Mouse (Mus musculus) frontal cortex, postnatal 25 days (tissue): ENCODE data around the gene Slc25a41.
"Not testable (repeated sequence)": the region's sequence is repeated elsewhere in the genome, so short reads cannot be mapped to it uniquely, and the experiment has no call there.

Experiments
- DNase-seq, 2 experiments: peaks; one replicate each; pipeline ENCODE4 v3.0.0; 2022; ENCODE audit warnings: low spot score in 2 of 2

The Slc25a41 gene

GRCm38 (mm10) chr17:57041554-57041953 lies at the start of gene Slc25a41:
Slc25a41 (minus strand) TSS chr17:57041654.
- DNase-seq, result no peak

- DNase-seq, result peak; percentile 72 to 82
Measured at GRCm38 (mm10) chr17:57087049-57087832, 45.8 kb upstream of the Slc25a41 start, which contains the start of gene Tubb4a. Tubb4a (minus strand) TSS chr17:57087782.

DNA sequence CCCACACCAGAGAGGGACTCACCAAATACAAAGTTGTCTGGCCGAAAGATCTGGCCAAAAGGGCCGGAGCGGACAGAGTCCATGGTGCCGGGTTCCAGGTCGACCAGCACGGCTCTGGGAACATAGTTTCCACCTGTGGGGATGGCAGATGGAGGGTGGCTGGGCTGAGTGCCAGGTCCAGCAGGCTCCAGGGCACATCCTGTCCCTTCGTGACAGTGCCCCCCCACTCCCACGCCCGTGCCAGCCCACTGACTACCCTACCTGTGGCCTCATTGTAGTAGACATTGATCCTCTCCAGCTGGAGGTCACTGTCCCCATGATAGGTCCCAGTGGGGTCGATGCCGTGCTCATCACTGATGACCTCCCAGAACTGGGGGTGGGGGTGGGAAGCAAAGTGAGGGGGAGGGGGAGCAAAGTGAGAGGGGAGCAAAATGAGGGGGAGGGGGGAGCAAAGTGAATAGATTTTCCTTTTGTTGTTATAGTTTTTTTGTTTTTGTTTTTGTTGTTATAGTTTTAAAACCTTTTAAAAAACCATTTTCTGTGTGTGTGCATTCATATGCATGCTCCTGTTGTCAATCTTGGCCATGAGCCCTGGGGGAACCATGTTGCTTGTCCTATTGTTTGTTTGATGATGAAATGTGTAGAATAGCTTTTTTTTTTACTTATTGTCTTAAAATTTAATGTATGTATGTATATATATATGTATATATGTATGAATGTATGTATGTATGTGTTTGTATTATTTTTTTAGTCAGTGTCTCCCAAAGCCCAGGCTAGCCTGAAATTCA lies 44.7 kb upstream of the Slc25a41 start:
- DNase-seq, result peak in 1 of 2 experiments; percentile 11

GRCm38 (mm10) chr17:57082481-57082880 lies 41.0 kb upstream of the Slc25a41 start:
- no peak for DNase-seq

DNA sequence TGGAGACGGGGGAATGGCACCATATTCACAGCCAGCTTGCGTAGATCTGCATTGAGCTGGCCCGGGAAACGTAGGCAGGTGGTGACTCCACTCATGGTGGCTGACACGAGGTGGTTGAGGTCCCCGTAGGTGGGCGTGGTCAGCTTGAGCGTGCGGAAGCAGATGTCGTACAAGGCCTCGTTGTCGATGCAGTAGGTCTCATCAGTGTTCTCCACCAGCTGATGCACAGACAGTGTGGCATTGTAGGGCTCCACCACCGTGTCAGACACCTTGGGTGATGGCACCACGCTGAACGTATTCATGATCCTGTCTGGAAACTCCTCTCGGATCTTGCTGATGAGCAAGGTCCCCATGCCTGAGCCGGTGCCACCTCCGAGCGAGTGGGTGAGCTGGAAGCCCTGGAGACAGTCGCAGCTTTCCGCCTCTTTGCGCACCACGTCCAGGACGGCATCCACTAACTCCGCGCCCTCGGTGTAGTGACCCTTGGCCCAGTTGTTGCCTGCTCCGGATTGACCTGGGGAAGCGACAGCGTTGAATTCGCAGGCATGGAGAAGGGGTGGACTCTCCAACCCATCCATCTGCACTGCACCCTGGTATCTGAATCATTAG lies 39.9 kb upstream of the Slc25a41 start:
- DNase-seq, result peak in 1 of 2 experiments; percentile 17

GRCm38 (mm10) chr17:57079919-57080318 lies 38.5 kb upstream of the Slc25a41 start:
- no peak for DNase-seq

DNA sequence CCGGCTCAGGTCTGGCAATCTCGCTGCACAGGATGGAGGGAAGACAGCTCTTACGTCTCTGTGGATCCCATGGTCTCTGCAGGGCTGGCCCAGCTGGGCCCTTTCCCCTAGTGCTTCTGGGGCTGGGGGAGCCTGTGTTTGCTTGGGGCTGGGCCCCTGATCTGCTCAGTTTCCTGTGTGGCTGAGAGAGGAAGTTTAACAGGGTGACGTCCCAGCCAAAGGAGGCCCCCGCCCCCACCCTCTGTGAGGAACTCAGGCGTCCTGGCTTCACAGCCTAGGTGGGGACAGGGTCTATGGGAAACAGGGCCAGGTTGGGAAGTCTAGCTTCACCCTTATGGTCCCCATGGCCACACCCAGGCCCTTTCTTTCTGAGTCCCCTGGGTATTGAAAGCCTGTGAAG lies 36.9 kb upstream of the Slc25a41 start, which contains the start of gene Dennd1c:
Gene Dennd1c, minus strand, starts transcription at position 179 of the 400 bp plus-strand sequence.
- no peak for DNase-seq

DNA sequence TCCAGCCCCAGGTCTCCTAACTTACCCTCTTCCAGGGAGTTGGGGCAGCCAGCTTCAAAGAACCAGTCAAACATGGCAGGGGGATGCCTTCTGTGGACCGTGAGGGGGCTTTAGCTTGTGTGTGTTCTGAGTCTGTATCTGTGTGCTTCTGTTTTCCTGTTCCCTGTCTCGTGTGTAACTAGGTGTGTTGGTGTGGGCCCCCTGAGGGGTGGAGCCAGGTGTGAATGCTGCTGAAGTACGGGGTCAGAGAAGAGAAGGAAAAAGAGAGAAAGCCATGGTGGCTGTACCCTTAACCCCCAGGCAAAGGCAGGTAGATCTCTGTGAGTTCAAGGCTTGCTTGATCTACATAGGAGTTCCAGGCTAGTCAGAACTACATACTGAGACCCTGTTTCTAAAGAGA lies 35.5 kb upstream of the Slc25a41 start:
- no peak for DNase-seq

GRCm38 (mm10) chr17:57070699-57071098 lies 29.2 kb upstream of the Slc25a41 start:
- DNase-seq, result no peak

DNA sequence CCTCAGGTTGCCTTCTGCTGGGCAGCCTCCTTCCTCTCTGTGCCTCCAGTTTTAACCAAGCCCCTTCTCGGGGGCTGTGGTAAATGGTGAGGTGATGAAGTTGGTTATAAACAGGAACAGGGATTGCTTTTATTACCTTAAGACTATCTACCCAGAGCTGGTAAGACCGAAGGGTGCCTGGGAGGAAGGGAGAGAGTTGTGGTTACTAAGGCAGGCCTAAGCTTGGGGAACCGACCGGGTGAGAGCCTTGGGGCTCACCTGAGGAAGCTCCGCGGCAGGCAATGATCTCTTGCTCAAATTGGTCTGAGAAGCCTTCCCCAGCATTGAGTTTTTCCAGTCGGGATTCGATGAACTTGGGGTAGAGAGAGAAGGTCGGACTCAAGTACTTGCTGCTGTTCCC lies 28.8 kb upstream of the Slc25a41 start:
- DNase-seq, result no peak

- no peak for DNase-seq
Measured at GRCm38 (mm10) chr17:57066908-57067307, 25.5 kb upstream of the Slc25a41 start.

DNA sequence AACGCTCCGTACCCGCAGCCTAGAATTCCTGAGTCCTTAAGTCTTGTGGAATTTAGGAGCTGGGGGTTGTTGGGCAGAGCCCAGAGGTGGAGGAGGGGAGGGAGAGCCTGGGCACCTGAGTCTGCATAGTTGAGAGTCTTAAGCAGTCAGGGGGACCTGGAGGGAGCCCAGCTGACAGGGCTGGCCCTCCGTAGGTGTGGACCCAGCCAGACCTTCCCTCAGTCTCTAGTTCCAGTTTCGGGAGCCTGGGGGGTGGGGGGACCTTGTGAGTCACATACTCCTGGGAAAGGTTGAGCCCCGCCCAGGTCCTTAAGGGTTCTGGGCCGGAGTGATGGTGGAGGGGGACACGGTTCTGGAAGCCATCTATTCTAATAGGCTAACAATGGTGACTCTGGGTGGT lies 21.6 kb upstream of the Slc25a41 start:
- DNase-seq, result no peak

DNA sequence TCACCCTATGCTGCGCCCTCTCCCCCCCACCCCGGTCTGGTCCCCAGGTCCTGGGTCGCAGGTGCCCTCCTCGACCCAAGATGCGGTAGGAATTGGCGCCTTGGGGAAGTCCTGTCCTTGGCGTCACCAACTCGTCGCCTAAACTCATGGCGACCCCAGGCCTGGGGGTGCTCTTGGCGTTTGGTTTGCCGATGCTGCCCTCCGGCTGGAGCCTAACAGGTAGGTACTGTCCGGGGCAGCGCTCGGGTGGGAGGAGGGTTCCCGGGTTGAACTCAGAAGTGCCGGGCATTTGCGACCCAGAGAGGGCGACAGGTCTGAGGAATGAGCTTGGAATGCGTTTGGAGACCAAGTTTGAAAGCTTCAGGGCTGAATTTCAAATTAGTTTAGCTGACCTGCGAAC lies 21.1 kb upstream of the Slc25a41 start:
- no peak for DNase-seq

DNA sequence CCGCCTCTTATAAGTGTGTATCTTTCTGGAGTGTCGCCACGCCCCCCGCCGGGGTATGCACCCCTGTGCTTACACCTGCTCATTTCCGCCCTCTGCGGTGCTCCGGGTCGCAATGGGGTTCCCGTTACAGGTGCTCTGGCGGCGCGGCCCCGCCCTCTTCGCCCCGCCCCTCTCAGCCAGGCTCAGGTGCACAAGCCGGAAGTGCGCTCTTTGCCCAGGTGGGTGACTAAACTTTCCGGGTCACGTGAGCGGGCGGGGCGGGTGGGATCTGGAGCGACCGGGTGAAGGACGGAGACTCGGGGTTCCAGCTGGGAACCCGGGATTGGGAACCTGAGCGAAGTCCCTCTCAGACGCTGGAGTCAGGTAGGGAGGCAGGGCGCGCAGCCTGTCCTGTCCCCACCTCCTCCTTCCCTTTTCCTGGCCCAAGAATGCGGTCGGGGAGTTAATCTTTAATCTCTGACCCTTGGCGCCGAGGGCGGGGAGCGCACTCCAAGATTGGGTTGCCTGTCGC lies 20.6 kb upstream of the Slc25a41 start:
- DNase-seq, result no peak

- no peak for DNase-seq
Measured at GRCm38 (mm10) chr17:57061069-57061468, 19.6 kb upstream of the Slc25a41 start.

DNA sequence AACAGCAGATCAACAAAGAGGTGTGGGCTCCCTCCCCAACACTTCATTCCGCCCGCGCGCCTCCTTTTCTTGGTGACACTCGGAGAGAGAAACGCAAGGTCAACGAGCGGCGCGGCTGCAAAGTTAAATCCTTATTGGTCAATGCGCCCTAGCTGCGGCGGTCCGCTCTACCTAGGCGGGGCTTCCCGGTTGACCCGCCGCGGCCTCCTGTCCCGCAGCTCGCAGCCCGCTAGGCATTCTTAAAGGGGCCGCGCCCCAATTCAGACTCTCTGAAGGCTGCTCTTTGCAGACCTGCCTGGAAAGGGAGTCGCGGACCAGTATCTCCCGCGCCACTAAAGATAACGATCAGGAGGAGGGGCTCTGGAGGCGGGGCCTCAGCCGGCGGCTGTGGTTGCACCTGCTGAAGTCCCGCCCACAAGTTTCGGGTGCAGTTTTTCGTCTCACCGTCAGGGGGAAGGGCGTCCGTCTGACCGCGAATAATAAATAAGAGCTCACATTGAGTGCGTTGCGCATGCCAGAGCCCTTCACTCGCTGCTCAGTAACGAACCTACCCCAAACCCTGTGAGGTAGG lies 18.9 kb upstream of the Slc25a41 start:
- DNase-seq, result peak; percentile 91 to 92

GRCm38 (mm10) chr17:57059486-57059977 lies 18.1 kb upstream of the Slc25a41 start, which contains the start of gene Slc25a23:
Slc25a23 (minus strand) TSS chr17:57059863.
- DNase-seq, result peak; percentile 46 to 56

DNA sequence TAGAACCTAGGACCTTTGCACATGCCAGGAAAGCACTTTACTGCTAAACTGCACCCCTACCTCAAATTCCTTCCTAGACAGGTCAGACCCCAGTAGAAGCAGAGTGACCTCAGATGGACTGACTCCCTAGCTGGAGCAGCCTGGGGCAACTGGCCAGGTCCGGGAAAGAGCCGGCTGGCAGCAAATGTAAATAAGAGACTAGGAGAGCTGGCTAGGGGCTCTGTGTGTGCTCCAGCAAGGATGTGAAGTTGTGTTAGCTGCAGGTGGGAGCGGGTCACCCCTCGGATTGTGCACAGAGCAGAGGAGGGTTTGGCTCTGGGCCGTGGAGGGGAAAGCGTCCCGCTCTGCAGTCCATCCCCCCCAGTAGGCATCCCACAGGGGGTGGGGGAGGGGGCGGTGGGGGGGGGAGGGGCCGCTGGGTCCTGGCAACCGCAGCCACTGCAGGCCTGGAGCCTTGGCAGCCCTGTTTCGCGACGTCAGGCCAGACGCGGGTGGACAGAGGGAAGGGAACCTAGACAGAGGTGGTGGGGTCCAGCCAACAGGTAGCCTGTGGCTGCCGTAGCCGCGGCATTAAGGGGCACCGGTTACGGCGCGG lies 17.5 kb upstream of the Slc25a41 start, which contains the start of gene Crb3:
Gene Crb3, plus strand, starts transcription at position 215 of the 595 bp plus-strand sequence.
- DNase-seq, result no peak

DNA sequence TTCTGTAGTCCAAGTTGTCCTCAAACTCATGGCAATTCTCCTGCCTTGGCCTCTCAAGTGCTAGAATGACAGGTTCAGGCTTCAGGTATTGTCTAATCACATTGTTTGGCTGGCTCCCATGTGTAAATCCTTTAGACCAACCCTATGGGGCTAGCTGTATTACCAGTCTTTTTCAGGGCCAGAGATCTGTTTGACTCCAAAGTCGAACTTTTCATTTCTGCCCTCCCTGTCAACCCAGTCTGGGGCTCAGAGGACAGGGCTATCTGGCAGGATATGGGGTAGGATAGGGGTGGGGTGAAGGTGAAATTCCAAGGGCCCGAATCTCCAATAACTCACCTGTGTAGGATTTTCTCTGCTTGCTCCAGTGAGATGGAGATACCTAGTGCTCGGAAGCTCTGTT lies 14.8 kb upstream of the Slc25a41 start:
- no peak for DNase-seq

DNA sequence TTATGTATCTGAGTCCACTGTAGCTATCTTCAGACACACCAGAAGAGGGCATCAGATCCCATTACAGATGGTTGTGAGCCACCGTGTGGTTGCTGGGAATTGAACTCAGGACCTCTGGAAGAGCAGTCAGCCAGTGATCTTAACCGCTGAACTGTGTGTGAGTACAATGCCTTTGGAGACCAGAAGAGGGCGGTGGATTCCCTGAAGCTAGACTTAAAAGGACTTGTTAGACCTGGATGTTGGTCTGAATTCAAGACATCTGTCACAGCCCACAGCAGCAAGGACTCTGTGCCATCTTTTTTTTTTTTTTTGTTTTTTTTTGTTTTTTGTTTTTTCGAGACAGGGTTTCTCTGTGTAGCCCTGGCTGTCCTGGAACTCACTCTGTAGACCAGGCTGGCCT lies 10.2 kb upstream of the Slc25a41 start:
- DNase-seq, result not testable (repeated sequence)

DNA sequence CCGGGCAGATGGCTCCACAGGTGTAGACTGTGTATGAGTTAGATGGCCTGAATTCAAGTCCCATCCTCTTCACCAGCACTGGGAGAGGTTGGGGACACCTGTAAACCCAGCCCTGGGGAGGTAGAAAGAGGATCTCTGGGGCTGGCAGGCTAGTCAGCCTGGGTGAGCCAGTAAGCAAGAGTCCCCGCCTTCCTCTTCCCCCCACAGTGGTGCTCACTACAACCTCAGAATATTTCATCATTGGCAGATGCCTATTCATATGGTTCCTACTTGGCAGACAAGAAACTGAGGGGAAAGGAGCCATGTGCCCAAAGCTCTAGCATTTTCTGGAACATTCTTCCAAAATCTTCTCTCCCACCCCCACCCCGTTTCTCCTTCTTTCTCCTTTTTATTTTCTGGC lies 7.4 kb upstream of the Slc25a41 start:
- DNase-seq, result no peak
